Mouse (Mus musculus) forebrain, embryonic 15.5 days (tissue): Measurements from ENCODE around the gene Rad51b. TPM values are rescaled to one million over a fixed set of nuclear protein-coding genes. Genes with fewer than 3 reads are reported as not detected.

Experiments used
- ATAC-seq: fragments of 200-750 bp; cut with Nextera tagmentation; replicated peaks from 2 replicates; pipeline ENCODE4 v1.8.0; 2017; ENCODE audit warnings: mild to moderate bottlenecking, moderate TSS enrichment, moderate library complexity
- H3K27ac ChIP-seq: fragments of 300-500 bp; sonication (generic); replicated peaks from 2 replicates; pipeline ENCODE4 v1.5.1; 2015; ENCODE audit warnings: mild to moderate bottlenecking, inconsistent platforms
- H3K27me3 ChIP-seq: fragments of 300-500 bp; sonication (generic); 2 replicates; pipeline ENCODE4 v1.6.1; 2015; ENCODE audit warnings: inconsistent platforms
- H3K36me3 ChIP-seq: fragments of 300-500 bp; sonication (generic); 2 replicates; pipeline ENCODE4 v1.6.1; 2015; ENCODE audit warnings: mild to moderate bottlenecking, inconsistent platforms
- H3K4me1 ChIP-seq: fragments of 300-500 bp; sonication (generic); 2 replicates; pipeline ENCODE4 v1.6.1; 2015; ENCODE audit warnings: inconsistent platforms
- H3K4me2 ChIP-seq: fragments of 300-500 bp; sonication (generic); replicated peaks from 2 replicates; pipeline ENCODE4 v1.6.1; 2015; ENCODE audit warnings: mild to moderate bottlenecking, inconsistent platforms
- H3K4me3 ChIP-seq: fragments of 300-500 bp; sonication (generic); 2 replicates; pipeline ENCODE4 v1.5.1; 2015; ENCODE audit warnings: mild to moderate bottlenecking, inconsistent platforms
- H3K9ac ChIP-seq: fragments of 300-500 bp; sonication (generic); replicated peaks from 2 replicates; pipeline ENCODE4 v1.6.1; 2015; ENCODE audit warnings: mild to moderate bottlenecking, inconsistent platforms
- H3K9me3 ChIP-seq: fragments of 300-500 bp; sonication (generic); 2 replicates; pipeline ENCODE4 v1.6.1; 2016; ENCODE audit warnings: inconsistent platforms
- WGBS: fragments of 180-500 bp; shearing (Covaris S2); methylation state at CpG from one replicate; pipeline ENCODE4 v1.1.7; 2015; ENCODE audit warnings: mixed read lengths; 5-methylcytosine and 5-hydroxymethylcytosine counted together
- polyA plus RNA-seq: library from polyadenylated mRNA; unstranded; fragments of >200 nt; fragmentation: Nextera tagmentation; extraction: Ambion mirVana; gene quantifications from 2 replicates; pipeline ENCODE4 v1.2.1, GENCODE M21; 2015

Rad51b gene
- polyA plus RNA-seq, 1 experiment from 2014 or later: 3.0 TPM

DNA sequence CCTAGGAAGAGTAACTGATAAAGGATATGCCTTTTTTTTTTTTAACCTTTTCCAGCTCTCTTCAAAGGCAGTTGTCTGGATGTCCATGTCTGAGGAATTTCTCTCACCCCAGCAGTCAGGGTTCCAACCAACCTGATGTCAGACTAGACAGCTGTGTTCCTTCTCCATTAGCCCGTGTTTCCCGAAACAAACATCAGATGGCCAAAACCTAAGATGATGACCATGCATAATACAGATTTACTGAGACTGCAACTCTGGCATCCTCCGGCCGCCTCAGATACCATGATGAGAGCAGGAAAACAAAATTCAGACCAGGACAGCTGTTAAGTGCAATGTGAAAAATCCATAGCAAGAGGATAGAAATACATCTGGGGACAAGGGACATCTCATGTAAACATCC lies 460.7 kb downstream of the Rad51b start:
- H3K4me3 ChIP-seq: no peak overlapping the region
- no peaks in the 10 kb centered on the region for H3K36me3 ChIP-seq
- H3K27me3 ChIP-seq: no peaks in the 10 kb centered on the region
- no peaks in the 10 kb centered on the region for H3K4me1 ChIP-seq
- 91% methylated on average over 4 of the region's 4 CpGs for WGBS
- no peak overlapping the region for H3K9ac ChIP-seq
- no peak overlapping the region for H3K27ac ChIP-seq
- no peak overlapping the region for H3K4me2 ChIP-seq
- no peaks in the 10 kb centered on the region for H3K9me3 ChIP-seq
- ATAC-seq: no peak

DNA sequence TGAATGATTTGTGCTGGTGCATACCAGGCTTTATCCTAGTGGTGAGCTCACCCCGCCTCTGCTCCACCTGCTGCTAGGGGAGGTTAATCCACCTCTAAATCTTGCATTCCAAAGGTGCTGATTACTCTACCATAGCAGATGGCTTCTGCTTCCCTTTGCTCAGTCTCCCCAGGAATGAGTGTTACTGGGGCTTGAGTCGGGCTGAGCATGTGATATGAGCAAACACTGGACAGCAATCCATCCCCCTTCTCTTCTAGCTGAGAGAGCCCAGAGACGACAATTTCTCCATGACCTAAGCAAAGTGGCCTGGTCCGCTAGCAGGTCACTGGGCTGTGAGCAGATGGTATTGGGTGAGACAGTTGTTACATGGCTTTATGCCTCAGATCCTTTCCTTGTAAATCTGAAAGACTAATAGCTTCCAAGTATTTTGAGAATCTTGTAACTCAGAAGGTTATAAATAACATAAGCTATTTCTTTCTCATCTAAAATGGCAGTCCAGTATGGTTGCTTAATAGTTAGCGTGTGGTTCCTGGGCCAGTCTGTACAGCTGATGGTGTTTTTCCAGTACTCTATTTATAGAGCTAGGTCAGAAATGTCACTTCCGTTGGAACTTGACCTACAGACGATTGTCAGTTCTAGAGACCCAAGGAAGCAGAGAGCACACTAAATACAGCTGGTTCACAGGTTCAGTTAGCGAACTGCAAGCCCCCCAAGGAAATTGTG lies 462.3 kb downstream of the Rad51b start:
- H3K9me3 ChIP-seq: no peaks in the 10 kb centered on the region
- no peak overlapping the region for H3K27ac ChIP-seq
- H3K4me1 ChIP-seq: no peaks in the 10 kb centered on the region
- H3K27me3 ChIP-seq: no peaks in the 10 kb centered on the region
- H3K4me3 ChIP-seq: no peak overlapping the region
- H3K4me2 ChIP-seq: no peak overlapping the region
- no peak overlapping the region for H3K9ac ChIP-seq
- ATAC-seq: no peak
- H3K36me3 ChIP-seq: no peaks in the 10 kb centered on the region
- 73% methylated on average over 8 of the region's 8 CpGs for WGBS

DNA sequence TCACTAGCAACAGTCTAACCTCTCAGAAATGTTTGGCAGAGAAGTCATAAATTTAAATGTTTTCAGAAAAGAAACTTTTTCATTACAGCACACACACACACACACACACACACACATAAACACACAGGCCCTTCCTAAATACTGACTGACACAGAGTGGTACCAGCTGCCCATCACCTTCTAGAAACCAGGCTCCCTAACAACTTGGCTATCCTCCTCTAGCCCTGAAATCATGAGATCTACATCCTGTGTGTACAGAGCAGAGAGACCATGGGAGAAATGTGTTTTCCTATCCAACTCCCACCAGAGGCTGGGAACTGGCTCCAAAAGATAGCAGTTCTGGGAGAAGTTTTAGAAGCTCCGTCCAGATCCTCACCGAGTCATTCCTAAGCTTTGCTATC lies 464.1 kb downstream of the Rad51b start:
- 86% methylated on average over 2 of the region's 2 CpGs for WGBS
- Histone ChIP-seq H3K4me1 (no peaks in the 10 kb centered on the region), H3K27ac (no peak overlapping the region), H3K9me3 (no peaks in the 10 kb centered on the region), H3K4me2 (no peak overlapping the region), H3K27me3 (no peaks in the 10 kb centered on the region), H3K9ac (no peak overlapping the region), H3K36me3 (no peaks in the 10 kb centered on the region), H3K4me3 (no peak overlapping the region)
- ATAC-seq: no peak

DNA sequence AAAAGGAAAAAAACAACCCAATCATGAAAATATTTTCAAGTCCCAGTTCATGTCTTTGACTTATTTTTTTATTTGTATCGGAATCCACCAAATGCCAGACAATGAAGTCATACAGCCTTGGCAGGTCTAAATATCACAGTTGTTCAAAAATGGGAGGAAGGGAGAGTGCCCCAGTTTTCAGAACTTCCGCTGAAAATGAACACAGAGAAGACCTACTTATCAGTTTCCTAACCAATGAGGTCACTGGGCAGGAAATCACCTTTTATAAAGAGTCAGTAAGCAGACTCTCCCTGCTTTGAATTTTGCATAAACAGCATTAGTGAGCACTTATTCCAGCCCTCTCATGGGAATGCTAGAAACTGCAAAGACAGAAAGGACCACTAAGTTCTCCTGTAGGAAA lies 465.0 kb downstream of the Rad51b start:
- Histone ChIP-seq H3K36me3 (no peaks in the 10 kb centered on the region), H3K9me3 (no peaks in the 10 kb centered on the region), H3K4me2 (no peak overlapping the region), H3K4me1 (no peaks in the 10 kb centered on the region), H3K27me3 (no peaks in the 10 kb centered on the region), H3K27ac (no peak overlapping the region), H3K4me3 (no peak overlapping the region), H3K9ac (no peak overlapping the region)
- no peak for ATAC-seq
- 75% methylated on average over 2 of the region's 2 CpGs for WGBS

GRCm38 (mm10) chr12:79762570-79763275 lies 465.6 kb downstream of the Rad51b start:
- Histone ChIP-seq H3K27ac (no peak overlapping the region), H3K4me3 (no peak overlapping the region), H3K9ac (no peak overlapping the region), H3K4me1 (no peaks in the 10 kb centered on the region), H3K9me3 (no peaks in the 10 kb centered on the region), H3K27me3 (no peaks in the 10 kb centered on the region), H3K4me2 (no peak overlapping the region), H3K36me3 (no peaks in the 10 kb centered on the region)
- no peak for ATAC-seq
- 92% methylated on average over 7 of the region's 7 CpGs for WGBS

DNA sequence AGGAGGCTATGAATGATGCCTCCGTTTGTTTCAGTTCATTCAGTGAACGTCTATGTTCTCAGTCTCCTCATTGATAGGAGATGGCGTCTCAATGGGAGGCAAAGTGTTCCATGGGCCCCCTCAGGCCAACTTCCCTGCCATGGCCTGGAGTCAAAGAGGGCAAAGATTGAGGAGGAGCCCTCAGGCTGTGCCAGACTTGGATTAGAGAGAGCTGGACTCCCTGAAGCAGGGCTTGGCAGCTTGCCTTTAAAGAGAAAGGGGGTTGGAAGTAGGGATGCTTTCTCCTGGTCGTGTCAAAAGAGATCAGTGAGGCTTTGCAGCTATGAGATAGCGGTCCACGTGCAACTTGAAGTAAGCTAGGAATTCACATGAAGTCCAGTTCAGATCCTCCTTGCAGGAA lies 469.0 kb downstream of the Rad51b start:
- H3K4me1 ChIP-seq: no peaks in the 10 kb centered on the region
- H3K27ac ChIP-seq: no peak overlapping the region
- no peak for ATAC-seq
- WGBS: 81% methylated on average over 6 of the region's 6 CpGs
- H3K36me3 ChIP-seq: no peaks in the 10 kb centered on the region
- no peaks in the 10 kb centered on the region for H3K27me3 ChIP-seq
- no peaks in the 10 kb centered on the region for H3K9me3 ChIP-seq
- H3K4me3 ChIP-seq: no peak overlapping the region
- no peak overlapping the region for H3K4me2 ChIP-seq
- no peak overlapping the region for H3K9ac ChIP-seq

GRCm38 (mm10) chr12:79768741-79769322 lies 471.8 kb downstream of the Rad51b start:
- no peak overlapping the region for H3K4me2 ChIP-seq
- H3K9ac ChIP-seq: no peak overlapping the region
- H3K4me1 ChIP-seq: no peaks in the 10 kb centered on the region
- ATAC-seq: no peak
- H3K36me3 ChIP-seq: no peaks in the 10 kb centered on the region
- H3K27me3 ChIP-seq: no peaks in the 10 kb centered on the region
- no peak overlapping the region for H3K27ac ChIP-seq
- WGBS: 95% methylated on average over 7 of the region's 7 CpGs
- no peak overlapping the region for H3K4me3 ChIP-seq
- no peaks in the 10 kb centered on the region for H3K9me3 ChIP-seq

- H3K9ac ChIP-seq: no peak overlapping the region
- H3K9me3 ChIP-seq: no peaks in the 10 kb centered on the region
- ATAC-seq: no peak
- 94% methylated on average over 9 of the region's 9 CpGs for WGBS
- H3K4me3 ChIP-seq: no peak overlapping the region
- H3K4me2 ChIP-seq: no peak overlapping the region
- no peak overlapping the region for H3K27ac ChIP-seq
- no peaks in the 10 kb centered on the region for H3K4me1 ChIP-seq
- no peaks in the 10 kb centered on the region for H3K36me3 ChIP-seq
- no peaks in the 10 kb centered on the region for H3K27me3 ChIP-seq
These were observed 472.7 kb downstream of the Rad51b start for GRCm38 (mm10) chr12:79769763-79770162.

DNA sequence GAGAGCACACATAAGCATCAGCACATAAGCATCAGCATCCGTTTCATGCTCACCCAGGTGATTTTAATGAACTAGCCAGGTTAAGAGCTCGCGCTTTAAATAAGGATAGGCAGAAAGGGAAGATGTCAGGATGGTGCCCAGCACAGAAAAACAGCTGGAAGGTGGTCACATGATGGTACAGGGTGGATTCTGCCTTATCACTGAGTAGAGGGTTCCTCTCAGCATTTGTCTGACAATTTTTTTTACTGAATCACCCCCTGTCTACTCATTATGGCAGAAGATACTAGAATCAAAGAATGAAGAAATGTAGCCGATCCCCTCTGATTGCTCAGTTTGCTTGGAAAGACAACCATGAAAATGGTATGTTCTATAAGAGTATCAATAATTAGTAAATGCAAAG lies 474.1 kb downstream of the Rad51b start:
- H3K27me3 ChIP-seq: no peaks in the 10 kb centered on the region

DNA sequence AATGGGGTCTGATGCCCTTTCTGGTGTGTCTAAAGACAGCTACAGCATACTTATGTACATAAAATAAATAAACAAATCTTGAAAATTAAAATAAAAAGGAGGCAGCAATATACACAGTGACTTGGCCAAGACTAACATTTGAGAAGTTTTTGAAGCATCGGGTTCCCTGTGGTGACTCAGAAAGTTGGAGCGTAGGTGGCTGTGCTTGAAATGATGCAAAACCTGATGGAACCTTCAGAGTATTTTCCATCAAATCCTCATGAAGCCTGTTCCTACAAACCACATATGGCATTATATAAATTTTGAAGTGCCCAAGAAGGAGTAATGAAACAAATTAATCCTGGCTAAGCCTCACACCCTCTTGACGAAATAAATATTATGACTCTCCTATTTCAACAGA lies 474.7 kb downstream of the Rad51b start:
- Histone ChIP-seq H3K4me1 (no peaks in the 10 kb centered on the region), H3K36me3 (no peaks in the 10 kb centered on the region), H3K9me3 (no peaks in the 10 kb centered on the region), H3K4me3 (no peak overlapping the region), H3K27me3 (no peaks in the 10 kb centered on the region), H3K27ac (no peak overlapping the region), H3K9ac (no peak overlapping the region), H3K4me2 (no peak overlapping the region)
- no peak for ATAC-seq
- 95% methylated on average over 3 of the region's 3 CpGs for WGBS

More for the DNA sequence above, 474.1 kb downstream of the Rad51b start:
- H3K4me2 ChIP-seq: no peak overlapping the region
- no peak overlapping the region for H3K27ac ChIP-seq
- no peak overlapping the region for H3K4me3 ChIP-seq
- no peaks in the 10 kb centered on the region for H3K4me1 ChIP-seq
- no peaks in the 10 kb centered on the region for H3K36me3 ChIP-seq
- 95% methylated on average over 4 of the region's 4 CpGs for WGBS
- H3K9me3 ChIP-seq: no peaks in the 10 kb centered on the region
- no peak overlapping the region for H3K9ac ChIP-seq
- ATAC-seq: no peak

- ATAC-seq: no peak
- no peak overlapping the region for H3K4me3 ChIP-seq
- no peak overlapping the region for H3K9ac ChIP-seq
- no peak overlapping the region for H3K27ac ChIP-seq
- WGBS: 74% methylated on average over 4 of the region's 4 CpGs
- no peaks in the 10 kb centered on the region for H3K4me1 ChIP-seq
- H3K4me2 ChIP-seq: no peak overlapping the region
- no peaks in the 10 kb centered on the region for H3K36me3 ChIP-seq
- no peaks in the 10 kb centered on the region for H3K27me3 ChIP-seq
- H3K9me3 ChIP-seq: no peaks in the 10 kb centered on the region
These were observed 476.2 kb downstream of the Rad51b start for GRCm38 (mm10) chr12:79773246-79773645.

GRCm38 (mm10) chr12:79774571-79774970 lies 477.5 kb downstream of the Rad51b start:
- Histone ChIP-seq H3K4me2 (no peak overlapping the region), H3K9me3 (no peaks in the 10 kb centered on the region), H3K4me1 (no peaks in the 10 kb centered on the region), H3K4me3 (no peak overlapping the region), H3K27me3 (no peaks in the 10 kb centered on the region), H3K36me3 (no peaks in the 10 kb centered on the region), H3K9ac (no peak overlapping the region), H3K27ac (no peak overlapping the region)
- ATAC-seq: no peak
- WGBS: 77% methylated on average over 4 of the region's 4 CpGs
